Mouse (Mus musculus) hindbrain, embryonic 13.5 days (tissue): Measurements from ENCODE around the gene Wnt2b. TPM values are rescaled to one million over a fixed set of nuclear protein-coding genes. Genes with fewer than 3 reads are reported as not detected.

Source experiments
- ATAC-seq: fragments of 200-750 bp; cut with Nextera tagmentation; 2 replicates; pipeline ENCODE4 v1.8.0; 2017; ENCODE audit warnings: moderate TSS enrichment; ENCODE audit not compliant: low FRiP score
- H3K27ac ChIP-seq: fragments of 300-500 bp; sonication (generic); 2 replicates; pipeline ENCODE4 v1.5.1; 2015; ENCODE audit warnings: inconsistent platforms, mild to moderate bottlenecking, moderate library complexity
- H3K27me3 ChIP-seq: fragments of 300-500 bp; sonication (generic); 2 replicates; pipeline ENCODE4 v1.6.1; 2015; ENCODE audit warnings: mild to moderate bottlenecking, inconsistent platforms
- H3K36me3 ChIP-seq: fragments of 300-500 bp; sonication (generic); 2 replicates; pipeline ENCODE4 v1.6.1; 2015; ENCODE audit warnings: mild to moderate bottlenecking, inconsistent platforms
- H3K4me1 ChIP-seq: fragments of 300-500 bp; sonication (generic); replicated peaks from 2 replicates; pipeline ENCODE4 v1.6.1; 2015; ENCODE audit warnings: inconsistent platforms
- H3K4me2 ChIP-seq: fragments of 300-500 bp; sonication (generic); 2 replicates; pipeline ENCODE4 v1.6.1; 2015; ENCODE audit warnings: inconsistent platforms, mild to moderate bottlenecking, moderate library complexity
- H3K4me3 ChIP-seq: fragments of 300-500 bp; sonication (generic); 2 replicates; pipeline ENCODE4 v1.5.1; 2015; ENCODE audit warnings: mild to moderate bottlenecking, inconsistent platforms
- H3K9ac ChIP-seq: fragments of 300-500 bp; sonication (generic); 2 replicates; pipeline ENCODE4 v1.6.1; 2015; ENCODE audit warnings: mild to moderate bottlenecking, inconsistent platforms
- H3K9me3 ChIP-seq: fragments of 300-500 bp; sonication (generic); 2 replicates; pipeline ENCODE4 v1.6.1; 2016; ENCODE audit warnings: inconsistent platforms
- WGBS: fragments of 180-500 bp; shearing (Covaris S2); methylation state at CpG from one replicate; pipeline ENCODE4 v1.1.7; 2015; 5-methylcytosine and 5-hydroxymethylcytosine counted together
- polyA plus RNA-seq: library from polyadenylated mRNA; unstranded; fragments of >200 nt; fragmentation: Nextera tagmentation; extraction: Ambion mirVana; gene quantifications from 2 replicates; pipeline ENCODE4 v1.2.1, GENCODE M21; 2015

Wnt2b gene
- polyA plus RNA-seq, 1 experiment from 2014 or later: 0.75 TPM

GRCm38 (mm10) chr3:104960026-104961000, 1.4 kb downstream of the Wnt2b start:
- Histone ChIP-seq H3K9me3 (no peaks in the 10 kb centered on the region), H3K4me3 (peak overlapping the region; percentile 58; the same call in 1 of the 2 replicates), H3K4me2 (peak overlapping the region; percentile 70; the same call in 1 of the 2 replicates), H3K9ac (0 out of 2 replicates have a peak overlapping the region, but pooled peaks have one; percentile 24), H3K4me1 (peaks cover 35% of the 10 kb centered on the region), H3K36me3 (peaks cover under 1% of the 10 kb centered on the region; the same call in 1 of the 2 replicates), H3K27me3 (peaks cover 77% of the 10 kb centered on the region), H3K27ac (no peak overlapping the region)
- WGBS: 13% methylated on average over 19 of the region's 19 CpGs
- no peak for ATAC-seq

DNA sequence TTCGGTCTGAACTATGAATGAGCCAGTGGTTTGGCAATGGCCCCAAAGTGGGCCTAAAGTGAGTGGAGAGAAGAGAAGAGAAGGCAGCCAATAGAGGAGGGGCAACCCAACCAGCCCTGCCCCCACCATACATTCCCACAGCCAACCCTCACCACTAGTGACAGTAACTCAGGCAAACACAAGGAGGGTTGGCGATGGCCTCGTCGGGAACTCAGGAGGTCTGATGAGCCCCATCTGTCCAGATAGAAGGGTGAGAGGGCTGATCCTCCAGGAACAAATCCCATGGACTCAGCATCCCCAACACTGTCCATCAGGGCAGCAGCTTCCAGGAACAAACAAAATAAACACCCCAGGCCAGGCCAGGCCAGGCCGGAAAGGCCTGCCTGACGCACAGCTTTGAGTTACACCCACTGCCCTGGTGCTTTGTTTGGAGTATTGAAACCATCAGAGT, 5.6 kb downstream of the Wnt2b start:
- Histone ChIP-seq H3K36me3 (peaks cover 24% of the 10 kb centered on the region), H3K4me3 (no peak overlapping the region), H3K4me1 (peaks cover 12% of the 10 kb centered on the region), H3K27ac (no peak overlapping the region), H3K9ac (no peak overlapping the region), H3K4me2 (no peak overlapping the region), H3K9me3 (no peaks in the 10 kb centered on the region), H3K27me3 (peaks cover 35% of the 10 kb centered on the region)
- ATAC-seq: no peak
- 83% methylated on average over 6 of the region's 6 CpGs for WGBS

DNA sequence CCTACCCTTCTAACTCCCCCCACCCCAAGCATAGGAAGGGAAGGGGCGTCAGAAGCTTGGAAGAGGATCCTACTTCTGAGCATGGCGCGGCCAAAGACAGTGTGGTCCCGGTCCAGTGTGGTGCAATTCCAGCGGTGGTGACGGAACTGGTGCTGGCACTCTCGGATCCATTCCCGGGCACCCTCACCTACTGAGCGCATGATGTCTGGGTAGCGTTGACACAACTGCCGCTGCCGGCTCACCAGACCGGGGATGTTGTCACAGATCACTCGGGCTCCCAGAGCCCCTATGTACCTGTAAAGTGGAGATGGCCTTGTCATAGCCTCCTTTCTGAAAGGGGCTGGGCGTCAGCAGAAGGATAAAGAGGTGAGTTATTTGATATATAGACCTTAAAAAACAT, 7.2 kb downstream of the Wnt2b start:
- H3K4me2 ChIP-seq: no peak overlapping the region
- ATAC-seq: no peak
- H3K36me3 ChIP-seq: peaks cover 36% of the 10 kb centered on the region
- no peak overlapping the region for H3K27ac ChIP-seq
- H3K9me3 ChIP-seq: no peaks in the 10 kb centered on the region
- no peaks in the 10 kb centered on the region for H3K4me1 ChIP-seq
- no peak overlapping the region for H3K9ac ChIP-seq
- peaks cover 19% of the 10 kb centered on the region for H3K27me3 ChIP-seq
- 96% methylated on average over 15 of the region's 15 CpGs for WGBS
- no peak overlapping the region for H3K4me3 ChIP-seq

GRCm38 (mm10) chr3:104954137-104954536, 7.6 kb downstream of the Wnt2b start:
- WGBS: 96% methylated on average over 3 of the region's 3 CpGs
- H3K36me3 ChIP-seq: peaks cover 36% of the 10 kb centered on the region

GRCm38 (mm10) chr3:104952891-104953670, 8.6 kb downstream of the Wnt2b start:
- Histone ChIP-seq H3K27ac (no peak overlapping the region), H3K9me3 (no peaks in the 10 kb centered on the region), H3K9ac (no peak overlapping the region), H3K27me3 (peaks cover 5% of the 10 kb centered on the region), H3K4me3 (no peak overlapping the region), H3K4me1 (no peaks in the 10 kb centered on the region), H3K4me2 (no peak overlapping the region), H3K36me3 (peaks cover 40% of the 10 kb centered on the region)
- 96% methylated on average over 23 of the region's 23 CpGs for WGBS
- ATAC-seq: no peak

More at GRCm38 (mm10) chr3:104954137-104954536, 7.6 kb downstream of the Wnt2b start:
- H3K9ac ChIP-seq: no peak overlapping the region
- peaks cover 15% of the 10 kb centered on the region for H3K27me3 ChIP-seq
- ATAC-seq: no peak
- H3K4me2 ChIP-seq: no peak overlapping the region
- no peaks in the 10 kb centered on the region for H3K4me1 ChIP-seq
- no peak overlapping the region for H3K4me3 ChIP-seq
- no peaks in the 10 kb centered on the region for H3K9me3 ChIP-seq
- H3K27ac ChIP-seq: no peak overlapping the region

DNA sequence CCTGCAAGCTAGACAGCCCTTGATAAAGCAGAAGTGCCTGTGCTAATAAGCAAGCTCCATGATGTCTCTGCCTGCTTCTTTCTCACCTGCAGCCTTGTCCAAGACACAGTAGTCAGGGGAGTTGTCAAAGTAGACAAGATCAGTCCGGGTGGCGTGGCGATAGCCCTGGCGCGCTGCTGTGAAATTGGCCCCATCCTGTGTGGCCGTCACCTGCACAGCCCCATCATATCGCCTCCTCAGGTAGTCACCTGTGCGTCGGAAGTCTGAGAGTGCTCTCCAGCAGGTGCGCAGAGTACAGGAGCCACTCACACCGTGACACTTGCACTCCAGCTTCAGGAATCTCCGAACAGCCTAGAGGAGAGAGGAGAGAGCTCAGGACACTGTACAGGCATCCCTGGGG, 10.8 kb downstream of the Wnt2b start:
- no peaks in the 10 kb centered on the region for H3K4me1 ChIP-seq
- no peak for ATAC-seq
- 96% methylated on average over 12 of the region's 12 CpGs for WGBS
- no peak overlapping the region for H3K9ac ChIP-seq
- peaks cover 55% of the 10 kb centered on the region for H3K36me3 ChIP-seq
- no peaks in the 10 kb centered on the region for H3K27me3 ChIP-seq
- H3K9me3 ChIP-seq: no peaks in the 10 kb centered on the region
- no peak overlapping the region for H3K4me2 ChIP-seq
- H3K27ac ChIP-seq: no peak overlapping the region
- H3K4me3 ChIP-seq: no peak overlapping the region

DNA sequence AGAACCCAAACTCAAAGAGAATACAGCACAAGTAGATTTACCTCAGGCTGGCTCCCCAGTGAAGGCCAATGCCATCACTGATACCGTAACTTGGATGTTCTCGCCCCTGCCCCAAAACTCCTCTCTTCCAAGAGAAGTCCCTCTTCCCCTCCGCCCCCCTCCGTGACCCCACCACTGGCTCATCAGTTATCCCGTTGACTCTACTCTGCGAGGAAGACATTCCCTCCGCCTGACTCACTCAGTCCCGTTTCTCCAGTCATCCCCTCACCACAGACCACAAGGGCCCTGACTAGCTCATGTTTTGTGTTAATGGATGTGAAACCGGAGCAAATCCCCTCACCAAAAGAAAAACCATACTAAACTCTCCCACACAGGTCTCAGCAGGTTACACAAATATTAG, 16.8 kb downstream of the Wnt2b start:
- peaks cover 43% of the 10 kb centered on the region for H3K36me3 ChIP-seq
- H3K9ac ChIP-seq: no peak overlapping the region
- no peaks in the 10 kb centered on the region for H3K27me3 ChIP-seq
- H3K27ac ChIP-seq: no peak overlapping the region
- H3K4me2 ChIP-seq: no peak overlapping the region
- peaks cover 13% of the 10 kb centered on the region for H3K4me1 ChIP-seq
- 88% methylated on average over 9 of the region's 9 CpGs for WGBS
- H3K4me3 ChIP-seq: no peak overlapping the region
- no peak for ATAC-seq
- H3K9me3 ChIP-seq: no peaks in the 10 kb centered on the region

- Histone ChIP-seq H3K4me2 (no peak overlapping the region), H3K9ac (no peak overlapping the region), H3K27me3 (no peaks in the 10 kb centered on the region), H3K27ac (no peak overlapping the region), H3K4me3 (no peak overlapping the region), H3K9me3 (no peaks in the 10 kb centered on the region), H3K36me3 (peaks cover 46% of the 10 kb centered on the region), H3K4me1 (peaks cover 13% of the 10 kb centered on the region)
- no peak for ATAC-seq
- 41% methylated on average over 8 of the region's 8 CpGs for WGBS
Observed at GRCm38 (mm10) chr3:104943333-104943732, 18.4 kb downstream of the Wnt2b start.

- no peak for ATAC-seq
- H3K4me2 ChIP-seq: no peak overlapping the region
- H3K9ac ChIP-seq: no peak overlapping the region
- H3K36me3 ChIP-seq: peaks cover 46% of the 10 kb centered on the region
- H3K9me3 ChIP-seq: no peaks in the 10 kb centered on the region
- H3K27me3 ChIP-seq: no peaks in the 10 kb centered on the region
- H3K4me3 ChIP-seq: no peak overlapping the region
- H3K4me1 ChIP-seq: peaks cover 13% of the 10 kb centered on the region
- no peak overlapping the region for H3K27ac ChIP-seq
- WGBS: 70% methylated on average over 5 of the region's 5 CpGs
Observed at GRCm38 (mm10) chr3:104942682-104943081, 19.0 kb downstream of the Wnt2b start.

- Histone ChIP-seq H3K9ac (no peak overlapping the region), H3K27ac (no peak overlapping the region), H3K36me3 (peaks cover 31% of the 10 kb centered on the region), H3K4me3 (no peak overlapping the region), H3K27me3 (no peaks in the 10 kb centered on the region), H3K4me2 (no peak overlapping the region), H3K9me3 (no peaks in the 10 kb centered on the region), H3K4me1 (peaks cover 13% of the 10 kb centered on the region)
- WGBS: 45% methylated on average over 6 of the region's 6 CpGs
- no peak for ATAC-seq
Observed at GRCm38 (mm10) chr3:104940691-104941090, 21.0 kb downstream of the Wnt2b start.

GRCm38 (mm10) chr3:104938327-104938726, 23.4 kb downstream of the Wnt2b start:
- WGBS: 50% methylated on average over 4 of the region's 4 CpGs
- Histone ChIP-seq H3K9ac (no peak overlapping the region), H3K27ac (no peak overlapping the region), H3K4me1 (peaks cover 10% of the 10 kb centered on the region), H3K4me3 (no peak overlapping the region), H3K36me3 (peaks cover 38% of the 10 kb centered on the region), H3K27me3 (no peaks in the 10 kb centered on the region), H3K9me3 (no peaks in the 10 kb centered on the region), H3K4me2 (no peak overlapping the region)
- no peak for ATAC-seq

GRCm38 (mm10) chr3:104937728-104938305, 23.9 kb downstream of the Wnt2b start:
- H3K4me2 ChIP-seq: no peak overlapping the region
- H3K9me3 ChIP-seq: no peaks in the 10 kb centered on the region
- H3K36me3 ChIP-seq: peaks cover 36% of the 10 kb centered on the region
- no peak overlapping the region for H3K27ac ChIP-seq
- WGBS: 88% methylated on average over 2 of the region's 2 CpGs
- peaks cover 5% of the 10 kb centered on the region for H3K4me1 ChIP-seq
- no peak overlapping the region for H3K9ac ChIP-seq
- no peaks in the 10 kb centered on the region for H3K27me3 ChIP-seq
- no peak overlapping the region for H3K4me3 ChIP-seq
- ATAC-seq: no peak
